Mouse (Mus musculus): ENCODE results near the gene Hpcal1. TPM values are rescaled to one million over a fixed set of nuclear protein-coding genes. Genes with fewer than 3 reads are reported as not detected.
"Not testable (repeated sequence)": the region's sequence is repeated elsewhere in the genome, so short reads cannot be mapped to it uniquely, and the experiment has no call there.

Hpcal1 gene
- polyA plus RNA-seq, 1 experiment = 169 TPM

DNA sequence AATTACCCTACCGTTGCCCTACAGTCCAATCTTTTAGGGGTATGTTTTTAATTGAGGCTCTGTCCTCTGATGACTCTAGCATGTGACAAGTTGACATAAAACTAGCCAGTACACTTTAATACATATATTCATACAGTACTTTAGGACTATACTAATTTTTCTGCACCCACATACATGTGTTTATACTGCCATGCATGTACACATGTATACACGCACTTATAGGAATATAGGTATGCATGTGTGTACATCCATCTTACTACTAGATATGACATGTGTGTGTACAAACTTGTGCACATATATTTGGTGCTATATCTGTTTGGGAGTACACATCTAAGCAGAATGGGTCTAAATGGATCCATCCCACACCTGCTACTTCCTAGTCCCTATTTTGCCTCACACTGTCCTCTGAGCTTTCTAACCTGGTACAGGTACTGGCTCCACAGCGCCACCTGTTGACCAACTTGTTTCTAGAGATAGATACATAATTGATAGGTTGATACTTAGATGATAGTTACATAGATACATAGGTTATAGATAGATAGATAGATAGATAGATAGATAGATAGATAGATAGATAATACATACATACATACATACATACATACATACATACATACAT lies 105.1 kb downstream of the Hpcal1 start:
- Histone ChIP-seq H3K4me3 (ENCODE audit: insufficient read depth, low read length) (no peak overlapping the region), H3K27ac (ENCODE audit: insufficient read depth, low read depth, low read length) (no peak overlapping the region), H3K4me1 (ENCODE audit: control insufficient read depth, insufficient read depth, low read length) (peaks cover 10% of the 10 kb centered on the region; the same call in 1 of the 2 replicates)
- no peak for TF ChIP-seq CTCF (IDR thresholded peaks at IDR 0.05; ENCODE audit: low read depth, low read length)
- TF ChIP-seq POLR2A (IDR thresholded peaks at IDR 0.05; ENCODE audit: borderline replicate concordance, low read depth, low read length) = no peak

DNA sequence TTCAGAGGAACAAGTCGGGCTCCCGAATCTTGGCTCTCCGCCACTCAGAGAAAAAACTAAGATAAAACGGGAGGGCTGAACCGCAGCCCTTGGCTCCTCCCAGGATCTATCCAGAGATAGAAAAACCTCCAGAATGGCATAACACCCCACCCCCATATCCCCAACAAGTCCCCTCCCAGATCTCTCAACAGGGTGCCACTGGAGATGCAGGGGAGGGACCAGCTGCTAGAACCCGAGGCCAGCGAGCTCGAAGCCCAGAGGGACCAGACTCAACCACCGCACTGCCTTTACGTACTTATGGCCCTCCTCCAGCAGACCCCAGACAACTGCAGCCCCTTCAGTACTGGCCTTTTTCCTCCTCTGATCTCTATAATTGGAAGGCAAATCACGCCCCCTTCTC lies 107.6 kb downstream of the Hpcal1 start:
- H3K27ac ChIP-seq (ENCODE audit: insufficient read depth, low read depth, low read length); H3K4me1 ChIP-seq (ENCODE audit: control insufficient read depth, insufficient read depth, low read length); H3K4me3 ChIP-seq (ENCODE audit: insufficient read depth, low read length): not testable (repeated sequence)

- Histone ChIP-seq H3K4me1 (ENCODE audit: control insufficient read depth, insufficient read depth, low read length) (no peaks in the 10 kb centered on the region), H3K27ac (ENCODE audit: insufficient read depth, low read depth, low read length) (no peak overlapping the region), H3K4me3 (ENCODE audit: insufficient read depth, low read length) (no peak overlapping the region)
- TF ChIP-seq CTCF (IDR thresholded peaks at IDR 0.05; ENCODE audit: low read depth, low read length) (no peak), POLR2A (IDR thresholded peaks at IDR 0.05; ENCODE audit: borderline replicate concordance, low read depth, low read length) (no peak)
Measured at GRCm38 (mm10) chr12:17808542-17808941, 117.9 kb downstream of the Hpcal1 start.

- H3K27ac ChIP-seq (ENCODE audit: insufficient read depth, low read depth, low read length); H3K4me1 ChIP-seq (ENCODE audit: control insufficient read depth, insufficient read depth, low read length); H3K4me3 ChIP-seq (ENCODE audit: insufficient read depth, low read length): not testable (repeated sequence)
Measured at GRCm38 (mm10) chr12:17835279-17835678, 144.6 kb downstream of the Hpcal1 start.

Other genes starting within 250 kb of the Hpcal1 start
- gene Odc1, start 146.1 kb upstream of the Hpcal1 start, polyA plus RNA-seq (2012; ENCODE audit: insufficient read depth, insufficient read length, missing spikeins) = 12.8 and 15.6 TPM in 2 replicates

Measured in bone marrow macrophage, adult 2 months (primary cell).